Mouse (Mus musculus) hindbrain, embryonic 14.5 days (tissue): ENCODE measurements around the gene Tmem201. TPM values are rescaled to one million over a fixed set of nuclear protein-coding genes. Genes with fewer than 3 reads are reported as not detected.

ENCODE experiments used
- ATAC-seq: fragments of 200-750 bp; cut with Nextera tagmentation; 2 replicates; pipeline ENCODE4 v1.8.0; 2017; ENCODE audit warnings: moderate number of reproducible peaks, mild to moderate bottlenecking, moderate TSS enrichment, moderate library complexity; ENCODE audit not compliant: low FRiP score
- DNase-seq: peaks from one replicate; pipeline ENCODE4 v3.0.0-alpha.2; 2015; ENCODE audit warnings: low spot score
- H3K27ac ChIP-seq: fragments of 300-500 bp; sonication (generic); 2 replicates; pipeline ENCODE4 v1.5.1; 2014; ENCODE audit warnings: mild to moderate bottlenecking, moderate library complexity
- H3K27me3 ChIP-seq: fragments of 300-500 bp; sonication (generic); 2 replicates; pipeline ENCODE4 v1.6.1; 2014; ENCODE audit warnings: mild to moderate bottlenecking, low read length, mixed read lengths; ENCODE audit not compliant: control insufficient read depth, insufficient read depth
- H3K36me3 ChIP-seq: fragments of 300-500 bp; sonication (generic); replicated peaks from 2 replicates; pipeline ENCODE4 v1.6.1; 2014; ENCODE audit not compliant: control insufficient read depth, insufficient read depth
- H3K4me1 ChIP-seq: fragments of 300-500 bp; sonication (generic); replicated peaks from 2 replicates; pipeline ENCODE4 v1.6.1; 2014; ENCODE audit warnings: antibody characterized with exemption, low read length, mixed read lengths; ENCODE audit not compliant: control insufficient read depth, insufficient read depth
- H3K4me2 ChIP-seq: fragments of 300-500 bp; sonication (generic); replicated peaks from 2 replicates; pipeline ENCODE4 v1.6.1; 2014; ENCODE audit warnings: mild to moderate bottlenecking, moderate library complexity
- H3K4me3 ChIP-seq: fragments of 300-500 bp; sonication (generic); replicated peaks from 2 replicates; pipeline ENCODE4 v1.5.1; 2014; ENCODE audit warnings: mild to moderate bottlenecking, low read length
- H3K9ac ChIP-seq: fragments of 300-500 bp; sonication (generic); 2 replicates; pipeline ENCODE4 v1.6.1; 2014
- H3K9me3 ChIP-seq: fragments of 300-500 bp; sonication (generic); 2 replicates; pipeline ENCODE4 v1.6.1; 2016; ENCODE audit warnings: low read length; ENCODE audit not compliant: control insufficient read depth
- WGBS: fragments of 180-500 bp; shearing (Covaris S2); extraction: QIAGEN DNeasy Blood & Tissue Kit; methylation state at CpG from one replicate; pipeline ENCODE4 v1.1.7; 2014; 5-methylcytosine and 5-hydroxymethylcytosine counted together
- polyA plus RNA-seq: library from polyadenylated mRNA; unstranded; fragments of >200 nt; fragmentation: Nextera tagmentation; extraction: Ambion mirVana; gene quantifications from 2 replicates; pipeline ENCODE4 v1.2.1, GENCODE M21; 2014

Tmem201 gene
- polyA plus RNA-seq = 29.9 and 31.9 TPM in 2 replicates

- Histone ChIP-seq H3K9ac (peak within 1 kb of the TSS; percentile 88), H3K4me2 (peak within 1 kb of the TSS; percentile 87), H3K27ac (peak within 1 kb of the TSS; percentile 79), H3K36me3 (peaks cover 11% of the 10 kb centered on the region), H3K27me3 (no peaks in the 10 kb centered on the region), H3K4me3 (peak within 1 kb of the TSS; percentile 82), H3K4me1 (peaks cover 50% of the 10 kb centered on the region), H3K9me3 (no peaks in the 10 kb centered on the region)
- DNase-seq (peak; percentile 98), ATAC-seq (peak; percentile 90)
- WGBS = under 1% methylated on average over 94 of the region's 97 CpGs
These were observed at the start of gene Tmem201 for GRCm38 (mm10) chr4:149737383-149738324. TSS of gene Tmem201 (minus strand) at chr4:149738044.

- ATAC-seq (no peak), DNase-seq (no peak)
- 87% methylated on average over 5 of the region's 5 CpGs for WGBS
- Histone ChIP-seq H3K9me3 (0 out of 2 replicates have a peak, but pooled peaks cover 3% of the 10 kb centered on the region), H3K9ac (no peak overlapping the region), H3K27me3 (no peaks in the 10 kb centered on the region), H3K4me2 (no peak overlapping the region), H3K27ac (no peak overlapping the region), H3K4me3 (no peak overlapping the region), H3K36me3 (no peaks in the 10 kb centered on the region), H3K4me1 (peaks cover 3% of the 10 kb centered on the region; the same call in 1 of the 2 replicates)
These were observed 47.1 kb upstream of the Tmem201 start for GRCm38 (mm10) chr4:149784901-149785300.

- Histone ChIP-seq H3K9ac (no peak overlapping the region), H3K27me3 (no peaks in the 10 kb centered on the region), H3K36me3 (no peaks in the 10 kb centered on the region), H3K4me1 (no peaks in the 10 kb centered on the region), H3K27ac (no peak overlapping the region), H3K4me2 (no peak overlapping the region), H3K4me3 (no peak overlapping the region), H3K9me3 (0 out of 2 replicates have a peak, but pooled peaks cover 3% of the 10 kb centered on the region)
- DNase-seq (no peak), ATAC-seq (no peak)
- 89% methylated on average over 9 of the region's 9 CpGs for WGBS
These were observed 46.5 kb upstream of the Tmem201 start for GRCm38 (mm10) chr4:149784371-149784770.

GRCm38 (mm10) chr4:149782975-149783374 is 45.1 kb upstream of the Tmem201 start:
- Histone ChIP-seq H3K9me3 (0 out of 2 replicates have a peak, but pooled peaks cover 3% of the 10 kb centered on the region), H3K9ac (no peak overlapping the region), H3K36me3 (no peaks in the 10 kb centered on the region), H3K27ac (no peak overlapping the region), H3K4me2 (no peak overlapping the region), H3K4me3 (no peak overlapping the region), H3K4me1 (no peaks in the 10 kb centered on the region), H3K27me3 (no peaks in the 10 kb centered on the region)
- DNase-seq (no peak), ATAC-seq (no peak)
- 76% methylated on average over 8 of the region's 8 CpGs for WGBS

- Histone ChIP-seq H3K36me3 (no peaks in the 10 kb centered on the region), H3K27ac (no peak overlapping the region), H3K27me3 (no peaks in the 10 kb centered on the region), H3K4me1 (no peaks in the 10 kb centered on the region), H3K9ac (no peak overlapping the region), H3K4me2 (no peak overlapping the region), H3K4me3 (no peak overlapping the region), H3K9me3 (no peaks in the 10 kb centered on the region)
- DNase-seq = no peak
- WGBS = 74% methylated on average over 13 of the region's 13 CpGs
- ATAC-seq = no peak
These were observed 42.9 kb upstream of the Tmem201 start for GRCm38 (mm10) chr4:149780565-149781356.

GRCm38 (mm10) chr4:149779966-149780365 is 42.1 kb upstream of the Tmem201 start:
- Histone ChIP-seq H3K36me3 (no peaks in the 10 kb centered on the region), H3K4me2 (no peak overlapping the region), H3K9me3 (no peaks in the 10 kb centered on the region), H3K4me1 (no peaks in the 10 kb centered on the region), H3K27ac (no peak overlapping the region), H3K4me3 (no peak overlapping the region), H3K27me3 (no peaks in the 10 kb centered on the region), H3K9ac (no peak overlapping the region)
- no peak for ATAC-seq
- DNase-seq = no peak
- WGBS = 85% methylated on average over 9 of the region's 9 CpGs

GRCm38 (mm10) chr4:149777126-149777525 is 39.3 kb upstream of the Tmem201 start:
- WGBS = 81% methylated on average over 9 of the region's 9 CpGs
- H3K27me3 ChIP-seq = no peaks in the 10 kb centered on the region
- H3K27ac ChIP-seq = no peak overlapping the region
- no peak overlapping the region for H3K4me3 ChIP-seq
- no peak overlapping the region for H3K9ac ChIP-seq
- ATAC-seq (no peak), DNase-seq (no peak)
- H3K4me1 ChIP-seq = peaks cover 13% of the 10 kb centered on the region; the same call in 1 of the 2 replicates
- H3K9me3 ChIP-seq = no peaks in the 10 kb centered on the region
- no peaks in the 10 kb centered on the region for H3K36me3 ChIP-seq
- H3K4me2 ChIP-seq = no peak overlapping the region

GRCm38 (mm10) chr4:149775760-149776362 is 38.0 kb upstream of the Tmem201 start:
- H3K9me3 ChIP-seq = no peaks in the 10 kb centered on the region
- H3K36me3 ChIP-seq = no peaks in the 10 kb centered on the region
- H3K27ac ChIP-seq = no peak overlapping the region
- no peak overlapping the region for H3K4me3 ChIP-seq
- WGBS = 39% methylated on average over 8 of the region's 8 CpGs
- ATAC-seq = no peak
- peaks cover 17% of the 10 kb centered on the region; the same call in 1 of the 2 replicates for H3K4me1 ChIP-seq
- DNase-seq = no peak
- H3K9ac ChIP-seq = no peak overlapping the region
- no peaks in the 10 kb centered on the region for H3K27me3 ChIP-seq
- no peak overlapping the region for H3K4me2 ChIP-seq

GRCm38 (mm10) chr4:149775330-149775729 is 37.5 kb upstream of the Tmem201 start:
- DNase-seq (no peak), ATAC-seq (no peak)
- Histone ChIP-seq H3K27ac (no peak overlapping the region), H3K4me2 (no peak overlapping the region), H3K36me3 (no peaks in the 10 kb centered on the region), H3K27me3 (no peaks in the 10 kb centered on the region), H3K9ac (no peak overlapping the region), H3K4me1 (peaks cover 17% of the 10 kb centered on the region; the same call in 1 of the 2 replicates), H3K9me3 (no peaks in the 10 kb centered on the region), H3K4me3 (no peak overlapping the region)
- 58% methylated on average over 7 of the region's 7 CpGs for WGBS
